In the genomic region with DNA sequence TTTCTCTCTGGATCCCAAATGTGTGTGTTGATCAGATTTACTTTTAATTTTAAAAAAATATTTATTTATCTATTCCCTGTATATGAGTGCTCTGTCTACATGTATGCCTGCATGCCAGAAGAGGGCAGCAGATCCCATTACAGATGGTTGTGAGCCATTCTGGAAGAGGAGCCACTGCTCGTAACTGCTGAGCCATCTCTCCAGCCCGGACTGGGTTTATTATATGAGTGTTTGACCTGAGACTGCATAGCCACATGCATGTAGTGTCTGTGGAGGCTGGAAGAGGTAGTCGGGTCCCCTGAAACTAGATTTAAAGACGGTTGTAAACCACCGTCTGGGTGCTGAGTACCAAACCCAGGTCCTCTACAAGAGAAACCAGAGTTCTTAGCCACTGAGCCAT, we compare ENCODE assay signal across 8 mouse cellular contexts. TPM values are rescaled to one million over a fixed set of nuclear protein-coding genes. Genes with fewer than 3 reads are reported as not detected.
DNase-seq lines count a peak whose midpoint lies in the region; ATAC-seq and TF ChIP-seq lines count a peak whose summit lies in the region.

No protein-coding gene starts in this region.

- no peaks in the 10 kb centered on the region for H3K36me3 ChIP-seq in erythroblast, embryonic 14.5 days (ENCODE audit: control insufficient read depth)
- H3K36me3 ChIP-seq in ES-E14 (ENCODE audit: control insufficient read depth, insufficient read depth, low read length, poor library complexity, severe bottlenecking) = no peaks in the 10 kb centered on the region
- no peaks in the 10 kb centered on the region for H3K36me3 ChIP-seq in embryonic facial prominence, embryonic 10.5 days (replicated peaks)
- no peaks in the 10 kb centered on the region for H3K36me3 ChIP-seq in hindbrain, embryonic 13.5 days
- no peaks in the 10 kb centered on the region for H3K36me3 ChIP-seq in midbrain, postnatal 0 days (ENCODE audit: insufficient read depth, low read length)

- H3K9me3 ChIP-seq in erythroblast, embryonic 14.5 days (ENCODE audit: control insufficient read depth, low read length) = no peaks in the 10 kb centered on the region
- H3K9me3 ChIP-seq in ES-E14 (ENCODE audit: control insufficient read depth, insufficient read depth, low read depth, low read length) = no peaks in the 10 kb centered on the region
- H3K9me3 ChIP-seq in embryonic facial prominence, embryonic 10.5 days = no peaks in the 10 kb centered on the region; the same call in 1 of the 2 replicates
- no peaks in the 10 kb centered on the region for H3K9me3 ChIP-seq in hindbrain, embryonic 13.5 days
- H3K9me3 ChIP-seq in midbrain, postnatal 0 days (ENCODE audit: low read length) = no peaks in the 10 kb centered on the region

- H3K27ac ChIP-seq in ES-E14 (ENCODE audit: insufficient read depth, low read depth, low read length, poor library complexity, severe bottlenecking) = no peak overlapping the region; the same call in 1 of the 2 replicates
- peak overlapping the region; percentile 87; the same call in 1 of the 2 replicates for H3K27ac ChIP-seq in embryonic facial prominence, embryonic 10.5 days (replicated peaks)
- peak overlapping the region; percentile 78; the same call in 1 of the 2 replicates for H3K27ac ChIP-seq in hindbrain, embryonic 13.5 days
- H3K27ac ChIP-seq in midbrain, postnatal 0 days (ENCODE audit: low read depth, low read length) = peak overlapping the region; percentile 40; the same call in 1 of the 2 replicates

- in situ Hi-C loops in ES-E14 (cut with MboI; ENCODE audit: low sequenced_read_pairs in 2 of 2, unreplicated experiment in 2 of 2) = no loop called here

- H3K4me2 ChIP-seq in hindbrain, embryonic 13.5 days = peak overlapping the region; percentile 62
- peak overlapping the region; percentile 68; the same call in 1 of the 2 replicates for H3K4me2 ChIP-seq in midbrain, postnatal 0 days (ENCODE audit: low read depth, low read length, poor library complexity, severe bottlenecking)

- no peaks in the 10 kb centered on the region for H3K27me3 ChIP-seq in erythroblast, embryonic 14.5 days (ENCODE audit: control insufficient read depth)
- no peaks in the 10 kb centered on the region for H3K27me3 ChIP-seq in embryonic facial prominence, embryonic 10.5 days (replicated peaks; ENCODE audit: low read depth, poor library complexity, severe bottlenecking)
- H3K27me3 ChIP-seq in hindbrain, embryonic 13.5 days = no peaks in the 10 kb centered on the region
- H3K27me3 ChIP-seq in midbrain, postnatal 0 days (ENCODE audit: insufficient read depth, low read length) = no peaks in the 10 kb centered on the region

- no peak for DNase-seq in ES-E14 (ENCODE audit: low read depth, low spot score)
- peak; percentile 40 for DNase-seq in embryonic facial prominence, embryonic 10.5 days (ENCODE audit: low spot score)
- DNase-seq in liver = peak; percentile 65
- DNase-seq in midbrain, postnatal 0 days (ENCODE audit: low spot score) = peak; percentile 42
- DNase-seq in frontal cortex, adult 2 months (ENCODE audit: extremely low spot score in 1 of 2, low spot score in 1 of 2) = no peak

- H3K9ac ChIP-seq in ES-E14 (ENCODE audit: insufficient read depth, low read depth, low read length, poor library complexity, severe bottlenecking) = peak overlapping the region; percentile 69; the same call in 1 of the 2 replicates
- H3K9ac ChIP-seq in hindbrain, embryonic 13.5 days = no peak overlapping the region
- H3K9ac ChIP-seq in midbrain, postnatal 0 days (replicated peaks; ENCODE audit: low read length, poor library complexity, severe bottlenecking) = no peak overlapping the region

- WGBS in embryonic facial prominence, embryonic 10.5 days = 58% methylated on average over 5 of the region's 5 CpGs
- 62% methylated on average over 5 of the region's 5 CpGs for WGBS in hindbrain, embryonic 13.5 days
- WGBS in midbrain, postnatal 0 days = 53% methylated on average over 5 of the region's 5 CpGs

- H3K4me1 ChIP-seq in erythroblast, embryonic 14.5 days (ENCODE audit: control insufficient read depth) = peaks cover 21% of the 10 kb centered on the region
- H3K4me1 ChIP-seq in ES-E14 (ENCODE audit: control insufficient read depth in 2 of 2, insufficient read depth in 2 of 2, low read length in 2 of 2, poor library complexity in 1 of 2) = peaks cover 6 to 7% of the 10 kb centered on the region in 2 experiments; a peak in 3 of 4 replicates
- peaks cover 17% of the 10 kb centered on the region for H3K4me1 ChIP-seq in embryonic facial prominence, embryonic 10.5 days
- H3K4me1 ChIP-seq in hindbrain, embryonic 13.5 days (replicated peaks) = peaks cover 15% of the 10 kb centered on the region
- H3K4me1 ChIP-seq in midbrain, postnatal 0 days (ENCODE audit: insufficient read depth, low read length) = no peaks in the 10 kb centered on the region

- TF ChIP-seq CTCF in midbrain, postnatal 0 days (IDR thresholded peaks at IDR 0.05) = peak; percentile 73

- peak overlapping the region; percentile 84 for H3K4me3 ChIP-seq in erythroblast, embryonic 14.5 days (replicated peaks)
- H3K4me3 ChIP-seq in ES-E14 (ENCODE audit: insufficient read depth in 1 of 2, low read depth in 1 of 2, low read length in 2 of 2, poor library complexity in 1 of 2, severe bottlenecking in 1 of 2) = peak overlapping the region; percentile 61 to 91
- H3K4me3 ChIP-seq in embryonic facial prominence, embryonic 10.5 days = peak overlapping the region; percentile 63
- H3K4me3 ChIP-seq in hindbrain, embryonic 13.5 days = peak overlapping the region; percentile 55
- H3K4me3 ChIP-seq in midbrain, postnatal 0 days (ENCODE audit: low read depth, low read length) = no peak overlapping the region; the same call in 1 of the 2 replicates

- no peak for ATAC-seq in erythroblast, adult 5-6 weeks (replicated peaks; ENCODE audit: low FRiP score, poor library complexity, severe bottlenecking)
- ATAC-seq in hindbrain, embryonic 13.5 days (ENCODE audit: low FRiP score) = peak; percentile 16; the same call in 1 of the 2 replicates
- ATAC-seq in midbrain, postnatal 0 days (ENCODE audit: low FRiP score) = peak; percentile 54

RNA-seq across cellular contexts. Expression of a gene that starts 5.0 kb away (rescaled TPM):
- polyA plus RNA-seq in erythroblast, embryonic 14.5 days (2012) = 0.15 TPM in 1 of 2 replicates, not detected in the other
- total RNA-seq in erythroblast, adult 5-6 weeks (2015; ENCODE audit: low replicate concordance) = 2.3 and 3.3 TPM in 2 replicates
- total RNA-seq in erythroblast, adult 5-6 weeks (2017; ENCODE audit: low replicate concordance) = 5.1 and 13.9 TPM in 2 replicates
- 3.5 and 3.7 TPM in 2 replicates for total RNA-seq in ES-E14 (2012; rRNA removed)
- 2.6 and 4.1 TPM in 2 replicates for polyA plus RNA-seq in embryonic facial prominence, embryonic 10.5 days (2016; fragmentation: Nextera tagmentation; extraction: Ambion mirVana)
- 3.9 and 4.9 TPM in 2 replicates for polyA plus RNA-seq in hindbrain, embryonic 13.5 days (2015; fragmentation: Nextera tagmentation; extraction: Ambion mirVana)
- total RNA-seq in midbrain, postnatal 0 days (2014; rRNA removed) = 1.0 and 2.0 TPM in 2 replicates
- 3.7 and 5.8 TPM in 2 replicates for polyA plus RNA-seq in midbrain, postnatal 0 days (2015; fragmentation: Nextera tagmentation; extraction: Ambion mirVana)
- polyA plus RNA-seq in frontal cortex, adult 2 months (2012; rRNA removed) = 10.6 and 13.8 TPM in 2 replicates

RNA-seq across cellular contexts. Expression of a gene that starts 11.9 kb away (rescaled TPM):
- polyA plus RNA-seq in erythroblast, embryonic 14.5 days (2012) = 1.3 and 2.4 TPM in 2 replicates
- not detected in 2 replicates for total RNA-seq in erythroblast, adult 5-6 weeks (2015; ENCODE audit: low replicate concordance)
- total RNA-seq in erythroblast, adult 5-6 weeks (2017; ENCODE audit: low replicate concordance) = 2.4 and 3.2 TPM in 2 replicates
- 13.0 and 16.1 TPM in 2 replicates for total RNA-seq in ES-E14 (2012; rRNA removed)
- polyA plus RNA-seq in embryonic facial prominence, embryonic 10.5 days (2016; fragmentation: Nextera tagmentation; extraction: Ambion mirVana) = 0.68 and 0.86 TPM in 2 replicates
- 0.75 and 0.78 TPM in 2 replicates for polyA plus RNA-seq in hindbrain, embryonic 13.5 days (2015; fragmentation: Nextera tagmentation; extraction: Ambion mirVana)
- 5.8 and 7.7 TPM in 2 replicates for total RNA-seq in midbrain, postnatal 0 days (2014; rRNA removed)
- polyA plus RNA-seq in midbrain, postnatal 0 days (2015; fragmentation: Nextera tagmentation; extraction: Ambion mirVana) = 0.38 and 0.52 TPM in 2 replicates
- polyA plus RNA-seq in frontal cortex, adult 2 months (2012; rRNA removed) = 10.7 and 12.0 TPM in 2 replicates

RNA-seq across cellular contexts. Expression of a gene that starts 20.6 kb away (rescaled TPM):
- polyA plus RNA-seq in erythroblast, embryonic 14.5 days (2012) = not detected in 2 replicates
- total RNA-seq in erythroblast, adult 5-6 weeks (2015; ENCODE audit: low replicate concordance) = not detected in 2 replicates
- not detected in 2 replicates for total RNA-seq in erythroblast, adult 5-6 weeks (2017; ENCODE audit: low replicate concordance)
- total RNA-seq in ES-E14 (2012; rRNA removed) = 6.9 and 8.4 TPM in 2 replicates
- polyA plus RNA-seq in embryonic facial prominence, embryonic 10.5 days (2016; fragmentation: Nextera tagmentation; extraction: Ambion mirVana) = 0.23 and 0.35 TPM in 2 replicates
- 10.9 and 11.6 TPM in 2 replicates for polyA plus RNA-seq in hindbrain, embryonic 13.5 days (2015; fragmentation: Nextera tagmentation; extraction: Ambion mirVana)
- total RNA-seq in midbrain, postnatal 0 days (2014; rRNA removed) = 51.4 and 68.5 TPM in 2 replicates
- polyA plus RNA-seq in midbrain, postnatal 0 days (2015; fragmentation: Nextera tagmentation; extraction: Ambion mirVana) = 9.3 and 10.1 TPM in 2 replicates
- 149 and 155 TPM in 2 replicates for polyA plus RNA-seq in frontal cortex, adult 2 months (2012; rRNA removed)

RNA-seq across cellular contexts. Expression of a gene that starts 41.2 kb away (rescaled TPM):
- polyA plus RNA-seq in erythroblast, embryonic 14.5 days (2012) = 0.05 TPM in 1 of 2 replicates, not detected in the other
- total RNA-seq in erythroblast, adult 5-6 weeks (2015; ENCODE audit: low replicate concordance) = not detected in 2 replicates
- not detected in 2 replicates for total RNA-seq in erythroblast, adult 5-6 weeks (2017; ENCODE audit: low replicate concordance)
- 1.6 and 2.2 TPM in 2 replicates for total RNA-seq in ES-E14 (2012; rRNA removed)
- 0.22 TPM in 1 of 2 replicates, not detected in the other for polyA plus RNA-seq in embryonic facial prominence, embryonic 10.5 days (2016; fragmentation: Nextera tagmentation; extraction: Ambion mirVana)
- polyA plus RNA-seq in hindbrain, embryonic 13.5 days (2015; fragmentation: Nextera tagmentation; extraction: Ambion mirVana) = 0.26 and 0.45 TPM in 2 replicates
- total RNA-seq in midbrain, postnatal 0 days (2014; rRNA removed) = 0.57 TPM in 1 of 2 replicates, not detected in the other
- polyA plus RNA-seq in midbrain, postnatal 0 days (2015; fragmentation: Nextera tagmentation; extraction: Ambion mirVana) = 0.32 and 0.43 TPM in 2 replicates
- 0.44 and 0.53 TPM in 2 replicates for polyA plus RNA-seq in frontal cortex, adult 2 months (2012; rRNA removed)

RNA-seq across cellular contexts. Expression of a gene that starts 49.9 kb away (rescaled TPM):
- 8.5 and 8.9 TPM in 2 replicates for polyA plus RNA-seq in erythroblast, embryonic 14.5 days (2012)
- total RNA-seq in erythroblast, adult 5-6 weeks (2015; ENCODE audit: low replicate concordance) = 1.7 and 2.3 TPM in 2 replicates
- 1.5 and 2.0 TPM in 2 replicates for total RNA-seq in erythroblast, adult 5-6 weeks (2017; ENCODE audit: low replicate concordance)
- 4.0 and 4.3 TPM in 2 replicates for total RNA-seq in ES-E14 (2012; rRNA removed)
- 4.5 and 4.6 TPM in 2 replicates for polyA plus RNA-seq in embryonic facial prominence, embryonic 10.5 days (2016; fragmentation: Nextera tagmentation; extraction: Ambion mirVana)
- polyA plus RNA-seq in hindbrain, embryonic 13.5 days (2015; fragmentation: Nextera tagmentation; extraction: Ambion mirVana) = 3.6 and 4.9 TPM in 2 replicates
- 10.6 and 12.3 TPM in 2 replicates for total RNA-seq in midbrain, postnatal 0 days (2014; rRNA removed)
- polyA plus RNA-seq in midbrain, postnatal 0 days (2015; fragmentation: Nextera tagmentation; extraction: Ambion mirVana) = 5.1 and 5.6 TPM in 2 replicates
- polyA plus RNA-seq in frontal cortex, adult 2 months (2012; rRNA removed) = 9.6 and 10.8 TPM in 2 replicates

Comparison
In these comparisons a context has a peak if more than half of its experiments do, and no peak if none do; other contexts are left out.
1. DNase-seq: peak in embryonic facial prominence, embryonic 10.5 days (single experiment), liver (single experiment) and midbrain, postnatal 0 days (single experiment); none in ES-E14 (single experiment) and frontal cortex, adult 2 months (0 of 2).
2. RNA of a gene that starts 20.6 kb away (polyA plus RNA-seq): 149 to 155 TPM in frontal cortex, adult 2 months; 10.9 to 11.6 TPM in hindbrain, embryonic 13.5 days, 9.3 to 10.1 TPM in midbrain, postnatal 0 days, 0.23 to 0.35 TPM in embryonic facial prominence, embryonic 10.5 days and not detected in erythroblast, embryonic 14.5 days; every median in the first group is over 10 times any median in the second.